ENCODE assay signal across 11 mouse cellular contexts in genomic region chr8:10761694-10762305, GRCm38 (mm10).
DNase-seq lines count a peak whose midpoint lies in the region; ATAC-seq lines count a peak whose summit lies in the region.
"Had no signal": no experiment of that assay in that cellular context is flagged by ENCODE, and none has a peak within 500 bp of the region (broad histone marks: within the 10 kb centered on the region; RNA-seq: fewer than 3 reads in every experiment).

No protein-coding gene starts in this region.

- DNase-seq in heart, postnatal 25 days (ENCODE audit: low spot score) = no peak
- DNase-seq in hindbrain, embryonic 10.5 days (ENCODE audit: low spot score) = no peak
- DNase-seq in ovary, adult 18-20 months (ENCODE audit: low spot score) = no peak
- no peak for DNase-seq in layer of hippocampus, postnatal 10 days (ENCODE audit: low spot score in 2 of 2)
- no peak for DNase-seq in yolk sac, embryonic 10.5 days (ENCODE audit: low spot score)
- DNase-seq: cerebellum, adult 11-12 months; liver, embryonic 13.5 days had no signal

- no peaks in the 10 kb centered on the region for H3K36me3 ChIP-seq in heart, embryonic 15.5 days
- no peaks in the 10 kb centered on the region for H3K36me3 ChIP-seq in embryonic facial prominence, embryonic 12.5 days
- H3K36me3 ChIP-seq in hindbrain, embryonic 10.5 days = no peaks in the 10 kb centered on the region
- H3K36me3 ChIP-seq in midbrain, embryonic 13.5 days = no peaks in the 10 kb centered on the region
- H3K36me3 ChIP-seq: liver, embryonic 13.5 days had no signal

- no peak overlapping the region for H3K4me3 ChIP-seq in heart, embryonic 15.5 days
- H3K4me3 ChIP-seq in embryonic facial prominence, embryonic 12.5 days = no peak overlapping the region
- 0 out of 2 replicates have a peak overlapping the region, but pooled peaks have one; percentile 29 for H3K4me3 ChIP-seq in hindbrain, embryonic 10.5 days
- no peak overlapping the region for H3K4me3 ChIP-seq in midbrain, embryonic 13.5 days (replicated peaks)
- H3K4me3 ChIP-seq: liver, embryonic 13.5 days had no signal

- peaks cover 21% of the 10 kb centered on the region for H3K4me1 ChIP-seq in heart, embryonic 15.5 days (replicated peaks)
- peaks cover 23% of the 10 kb centered on the region for H3K4me1 ChIP-seq in embryonic facial prominence, embryonic 12.5 days
- peaks cover 42% of the 10 kb centered on the region for H3K4me1 ChIP-seq in hindbrain, embryonic 10.5 days (replicated peaks)
- H3K4me1 ChIP-seq in midbrain, embryonic 13.5 days (replicated peaks) = peaks cover 38% of the 10 kb centered on the region

- H3K9me3 ChIP-seq in heart, embryonic 15.5 days (replicated peaks) = no peaks in the 10 kb centered on the region
- no peaks in the 10 kb centered on the region for H3K9me3 ChIP-seq in embryonic facial prominence, embryonic 12.5 days
- no peaks in the 10 kb centered on the region for H3K9me3 ChIP-seq in hindbrain, embryonic 10.5 days
- H3K9me3 ChIP-seq in midbrain, embryonic 13.5 days = no peaks in the 10 kb centered on the region
- H3K9me3 ChIP-seq: liver, embryonic 13.5 days had no signal

- no peak for ATAC-seq in heart, embryonic 15.5 days (replicated peaks; ENCODE audit: insufficient number of reproducible peaks, insufficient read depth, low FRiP score, low read depth)
- ATAC-seq in embryonic facial prominence, embryonic 12.5 days (ENCODE audit: insufficient number of reproducible peaks, insufficient read depth, low FRiP score, low TSS enrichment) = no peak
- ATAC-seq in midbrain, embryonic 13.5 days = no peak

- intact Hi-C loops in heart, postnatal 25 days (cut with DNase I) = no loop called here

- H3K4me2 ChIP-seq in heart, embryonic 15.5 days = no peak overlapping the region
- no peak overlapping the region for H3K4me2 ChIP-seq in embryonic facial prominence, embryonic 12.5 days (replicated peaks)
- H3K4me2 ChIP-seq in midbrain, embryonic 13.5 days (replicated peaks) = no peak overlapping the region

- H3K27ac ChIP-seq in heart, embryonic 15.5 days = peak overlapping the region; percentile 59
- H3K27ac ChIP-seq in embryonic facial prominence, embryonic 12.5 days = peak overlapping the region; percentile 91
- H3K27ac ChIP-seq in hindbrain, embryonic 10.5 days = peak overlapping the region; percentile 94
- H3K27ac ChIP-seq in midbrain, embryonic 13.5 days = peak overlapping the region; percentile 96

- WGBS in heart, embryonic 15.5 days = 52% methylated on average over 11 of the region's 11 CpGs
- 43% methylated on average over 11 of the region's 11 CpGs for WGBS in embryonic facial prominence, embryonic 12.5 days
- WGBS in hindbrain, embryonic 10.5 days = 31% methylated on average over 11 of the region's 11 CpGs
- WGBS in midbrain, embryonic 13.5 days = 19% methylated on average over 11 of the region's 11 CpGs

- no peaks in the 10 kb centered on the region; the same call in 1 of the 2 replicates for H3K27me3 ChIP-seq in heart, embryonic 15.5 days
- H3K27me3 ChIP-seq in embryonic facial prominence, embryonic 12.5 days = no peaks in the 10 kb centered on the region
- peaks cover 4% of the 10 kb centered on the region; the same call in 1 of the 2 replicates for H3K27me3 ChIP-seq in hindbrain, embryonic 10.5 days (ENCODE audit: insufficient read depth, poor library complexity, severe bottlenecking)
- no peaks in the 10 kb centered on the region for H3K27me3 ChIP-seq in midbrain, embryonic 13.5 days
- H3K27me3 ChIP-seq: CH12.LX; liver, embryonic 13.5 days had no signal

- H3K9ac ChIP-seq in heart, embryonic 15.5 days = no peak overlapping the region
- H3K9ac ChIP-seq in embryonic facial prominence, embryonic 12.5 days = no peak overlapping the region
- H3K9ac ChIP-seq in midbrain, embryonic 13.5 days (replicated peaks) = no peak overlapping the region
- H3K9ac ChIP-seq: liver, embryonic 13.5 days had no signal
